Comparison of ENCODE assay signal across 20 mouse cellular contexts in genomic region chr10:111913066-111913785, GRCm38 (mm10). TPM values are rescaled to one million over a fixed set of nuclear protein-coding genes. Genes with fewer than 3 reads are reported as not detected.
DNase-seq lines count a peak whose midpoint lies in the region; ATAC-seq and TF ChIP-seq lines count a peak whose summit lies in the region.
"Had no signal": no experiment of that assay in that cellular context is flagged by ENCODE, and none has a peak within 500 bp of the region (broad histone marks: within the 10 kb centered on the region; RNA-seq: fewer than 3 reads in every experiment).

No protein-coding gene starts in this region.

- no peaks in the 10 kb centered on the region for H3K9me3 ChIP-seq in hindbrain, embryonic 12.5 days (replicated peaks)
- no peaks in the 10 kb centered on the region for H3K9me3 ChIP-seq in hindbrain, postnatal 0 days (ENCODE audit: low read length)
- no peaks in the 10 kb centered on the region; the same call in 1 of the 2 replicates for H3K9me3 ChIP-seq in ES-E14 (ENCODE audit: control insufficient read depth, insufficient read depth, low read depth, low read length)
- H3K9me3 ChIP-seq: embryonic facial prominence, embryonic 12.5 days; embryonic facial prominence, embryonic 15.5 days; heart, embryonic 15.5 days; hindbrain, embryonic 10.5 days had no signal

- no peak overlapping the region for H3K4me2 ChIP-seq in hindbrain, embryonic 12.5 days (replicated peaks)
- H3K4me2 ChIP-seq in hindbrain, postnatal 0 days (ENCODE audit: low read depth, low read length): no peak overlapping the region
- H3K4me2 ChIP-seq: embryonic facial prominence, embryonic 12.5 days; embryonic facial prominence, embryonic 15.5 days; heart, embryonic 12.5 days; heart, embryonic 15.5 days; hindbrain, embryonic 14.5 days had no signal

- 0 out of 2 replicates have a peak, but pooled peaks have one; percentile 40 for ATAC-seq in hindbrain, embryonic 12.5 days (ENCODE audit: low FRiP score)
- ATAC-seq in hindbrain, postnatal 0 days: no peak
- ATAC-seq: forebrain, embryonic 14.5 days; forebrain, postnatal 0 days; intestine, postnatal 0 days had no signal

- H3K4me1 ChIP-seq in hindbrain, embryonic 12.5 days: 0 out of 2 replicates have a peak, but pooled peaks cover 4% of the 10 kb centered on the region
- peaks cover 4% of the 10 kb centered on the region; the same call in 1 of the 2 replicates for H3K4me1 ChIP-seq in hindbrain, postnatal 0 days (ENCODE audit: insufficient read depth, low read length)
- peaks cover 6 to 11% of the 10 kb centered on the region in 2 experiments; a peak in 3 of 4 replicates for H3K4me1 ChIP-seq in ES-E14 (ENCODE audit: control insufficient read depth in 2 of 2, insufficient read depth in 2 of 2, low read length in 2 of 2, poor library complexity in 1 of 2)
- H3K4me1 ChIP-seq: embryonic facial prominence, embryonic 12.5 days; embryonic facial prominence, embryonic 15.5 days; heart, embryonic 12.5 days; heart, embryonic 15.5 days had no signal

- H3K27me3 ChIP-seq in hindbrain, embryonic 12.5 days: no peaks in the 10 kb centered on the region
- H3K27me3 ChIP-seq in hindbrain, postnatal 0 days (ENCODE audit: insufficient read depth, low read length): no peaks in the 10 kb centered on the region
- H3K27me3 ChIP-seq: embryonic facial prominence, embryonic 12.5 days; embryonic facial prominence, embryonic 15.5 days; heart, embryonic 12.5 days; heart, embryonic 15.5 days had no signal

- in situ Hi-C loops in ES-E14 (cut with MboI; ENCODE audit: low sequenced_read_pairs in 2 of 2, unreplicated experiment in 2 of 2): no loop called here

- no peaks in the 10 kb centered on the region for H3K36me3 ChIP-seq in hindbrain, embryonic 12.5 days
- H3K36me3 ChIP-seq in hindbrain, postnatal 0 days (ENCODE audit: insufficient read depth, low read length): no peaks in the 10 kb centered on the region
- H3K36me3 ChIP-seq in ES-E14 (ENCODE audit: control insufficient read depth, insufficient read depth, low read length, poor library complexity, severe bottlenecking): no peaks in the 10 kb centered on the region
- H3K36me3 ChIP-seq: embryonic facial prominence, embryonic 12.5 days; embryonic facial prominence, embryonic 15.5 days; heart, embryonic 12.5 days; heart, embryonic 15.5 days; hindbrain, embryonic 10.5 days had no signal

- no peak overlapping the region for H3K27ac ChIP-seq in hindbrain, embryonic 12.5 days
- no peak overlapping the region for H3K27ac ChIP-seq in hindbrain, postnatal 0 days
- H3K27ac ChIP-seq in ES-E14 (ENCODE audit: insufficient read depth, low read depth, low read length, poor library complexity, severe bottlenecking): peak overlapping the region; percentile 19; the same call in 1 of the 2 replicates
- H3K27ac ChIP-seq: embryonic facial prominence, embryonic 12.5 days; embryonic facial prominence, embryonic 15.5 days; heart, embryonic 15.5 days; hindbrain, embryonic 14.5 days had no signal

- no peak for TF ChIP-seq CTCF in hindbrain, postnatal 0 days (IDR thresholded peaks at IDR 0.05; ENCODE audit: low read depth)

- H3K4me3 ChIP-seq in hindbrain, embryonic 12.5 days: no peak overlapping the region
- H3K4me3 ChIP-seq in hindbrain, postnatal 0 days (ENCODE audit: low read length): no peak overlapping the region
- no peak overlapping the region for H3K4me3 ChIP-seq in ES-E14 (ENCODE audit: insufficient read depth in 1 of 2, low read depth in 1 of 2, low read length in 2 of 2, poor library complexity in 1 of 2, severe bottlenecking in 1 of 2)
- H3K4me3 ChIP-seq: embryonic facial prominence, embryonic 12.5 days; embryonic facial prominence, embryonic 15.5 days; heart, embryonic 12.5 days; heart, embryonic 15.5 days; hindbrain, embryonic 10.5 days had no signal

- no peak overlapping the region for H3K9ac ChIP-seq in hindbrain, embryonic 12.5 days
- no peak overlapping the region for H3K9ac ChIP-seq in hindbrain, postnatal 0 days (replicated peaks; ENCODE audit: low read length)
- no peak overlapping the region for H3K9ac ChIP-seq in ES-E14 (ENCODE audit: insufficient read depth, low read depth, low read length, poor library complexity, severe bottlenecking)
- H3K9ac ChIP-seq: embryonic facial prominence, embryonic 12.5 days; embryonic facial prominence, embryonic 15.5 days; forebrain, postnatal 0 days; heart, embryonic 12.5 days; heart, embryonic 15.5 days; hindbrain, embryonic 14.5 days had no signal

- WGBS in hindbrain, embryonic 12.5 days: 71% methylated on average over 20 of the region's 20 CpGs
- 63% methylated on average over 20 of the region's 20 CpGs for WGBS in hindbrain, postnatal 0 days

- DNase-seq in cerebellum, adult 9-10 months: peak; percentile 15
- no peak for DNase-seq in cerebellum, adult 18-20 months
- no peak for DNase-seq in hindbrain, postnatal 0 days (ENCODE audit: low spot score)
- DNase-seq in ES-E14 (ENCODE audit: low read depth, low spot score): peak; percentile 49
- DNase-seq in brain, adult 2 months (ENCODE audit: low read depth, low spot score): peak; percentile 8
- DNase-seq in spleen, adult 12 weeks (ENCODE audit: low spot score): no peak
- no peak for DNase-seq in lung, postnatal 10 days
- DNase-seq: adrenal gland, adult 2 months; adrenal gland, postnatal 14 days; forebrain, postnatal 0 days; gastrocnemius, postnatal 36 days had no signal

TF ChIP-seq in ES-E14, 5 proteins besides CTCF, POLR2A, EP300 and RAD21:
- TF ChIP-seq MAFK (IDR thresholded peaks at IDR 0.05; ENCODE audit: insufficient read depth, low read depth, low read length) (no peak), CHD2 (IDR thresholded peaks at IDR 0.05; ENCODE audit: low read depth, low read length) (no peak), HCFC1 (IDR thresholded peaks at IDR 0.05; ENCODE audit: borderline replicate concordance, insufficient read depth, low read length) (no peak), ZNF384 (IDR thresholded peaks at IDR 0.05; ENCODE audit: low read depth, low read length) (no peak), ZC3H11A (IDR thresholded peaks at IDR 0.05; ENCODE audit: borderline replicate concordance, low read depth, low read length) (no peak)
TF ChIP-seq in ES-E14: peak in this region for 0.

RNA-seq across cellular contexts. Expression of gene Krr1, which starts 59.2 kb away (rescaled TPM):
- 49.6 and 54.1 TPM in 2 replicates for polyA plus RNA-seq in hindbrain, embryonic 12.5 days (2016; fragmentation: Nextera tagmentation; extraction: Ambion mirVana)
- total RNA-seq in hindbrain, postnatal 0 days (2014; rRNA removed): 21.1 and 24.8 TPM in 2 replicates
- 24.9 and 28.8 TPM in 2 replicates for polyA plus RNA-seq in hindbrain, postnatal 0 days (2015; fragmentation: Nextera tagmentation; extraction: Ambion mirVana)
- total RNA-seq in ES-E14 (2012; rRNA removed): 75.5 and 81.2 TPM in 2 replicates

Comparison
In these comparisons a context has a peak if more than half of its experiments do, and no peak if none do; other contexts are left out.
1. DNase-seq: peak in cerebellum, adult 9-10 months (single experiment), ES-E14 (single experiment) and brain, adult 2 months (single experiment); none in cerebellum, adult 18-20 months (0 of 2), hindbrain, postnatal 0 days (single experiment), spleen, adult 12 weeks (single experiment) and lung, postnatal 10 days (single experiment).